Mouse (Mus musculus): ENCODE results near the gene Dph5.
A peak's percentile ranks its signal among the peaks of the same experiment; 100 is the strongest.
"Not testable (repeated sequence)": the region's sequence is repeated elsewhere in the genome, so short reads cannot be mapped to it uniquely, and the experiment has no call there.

Dph5 gene

GRCm38 (mm10) chr3:115893166-115893565, 5.5 kb downstream of the Dph5 start:
- DNase-seq (ENCODE audit: low spot score) = no peak

- no peak for DNase-seq (ENCODE audit: low spot score)
These were observed 10.8 kb downstream of the Dph5 start for GRCm38 (mm10) chr3:115898354-115898948.

- no peak for DNase-seq (ENCODE audit: low spot score)
These were observed 14.8 kb downstream of the Dph5 start for GRCm38 (mm10) chr3:115902301-115902956.

- no peak for DNase-seq (ENCODE audit: low spot score)
These were observed 17.4 kb downstream of the Dph5 start for GRCm38 (mm10) chr3:115905067-115905466.

GRCm38 (mm10) chr3:115905567-115905966, 17.9 kb downstream of the Dph5 start:
- DNase-seq (ENCODE audit: low spot score) = no peak

- not testable (repeated sequence) for DNase-seq (ENCODE audit: low spot score)
These were observed 19.8 kb downstream of the Dph5 start for GRCm38 (mm10) chr3:115907406-115907805.

- DNase-seq (ENCODE audit: low spot score) = no peak
These were observed 37.0 kb downstream of the Dph5 start for GRCm38 (mm10) chr3:115924401-115925190.

- DNase-seq (ENCODE audit: low spot score) = no peak
These were observed 38.9 kb downstream of the Dph5 start for GRCm38 (mm10) chr3:115926531-115926930.

- DNase-seq (ENCODE audit: low spot score) = no peak
These were observed 44.1 kb downstream of the Dph5 start for GRCm38 (mm10) chr3:115931701-115932100.

GRCm38 (mm10) chr3:115933293-115934186, 45.9 kb downstream of the Dph5 start:
- DNase-seq (ENCODE audit: low spot score) = no peak

DNA sequence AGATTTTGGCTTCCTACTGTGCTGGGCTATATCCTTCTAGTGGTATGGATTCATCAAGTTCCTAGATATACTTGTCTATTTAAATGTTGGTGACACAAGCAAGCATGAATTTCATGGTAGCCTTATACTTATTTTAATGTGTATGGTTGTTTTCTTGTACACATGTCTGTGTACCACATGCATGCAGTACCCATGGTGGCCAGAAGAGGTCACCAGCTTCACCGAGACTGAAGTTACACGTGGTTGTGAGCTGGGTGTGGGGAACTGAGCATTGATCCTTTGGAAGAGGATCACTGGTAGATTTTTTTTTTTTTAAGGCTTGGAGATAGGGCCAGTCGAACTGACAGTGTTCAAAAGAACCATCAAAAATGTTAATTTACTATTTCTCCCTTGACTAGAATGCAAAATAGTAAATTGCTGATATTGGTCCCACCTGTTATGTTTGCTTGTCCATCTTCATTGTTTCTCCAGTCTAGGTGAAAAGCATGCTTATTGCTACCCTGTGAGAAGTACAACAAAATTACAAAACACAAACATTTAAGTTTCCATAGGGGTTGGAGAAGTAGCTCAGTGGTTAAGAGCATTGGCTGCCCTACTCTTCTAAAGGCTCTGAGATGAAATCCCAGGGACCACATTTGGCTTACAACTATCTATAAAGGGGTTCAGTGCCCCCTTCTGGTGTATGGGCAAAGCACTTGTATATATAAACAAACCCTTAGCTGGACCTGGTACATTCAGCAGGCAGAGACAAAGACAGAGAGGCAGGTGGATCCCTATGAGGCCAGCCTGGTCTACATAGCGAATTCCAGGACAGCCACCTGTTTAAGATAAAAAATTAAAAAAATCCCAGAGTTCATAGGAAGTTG, 49.3 kb downstream of the Dph5 start:
- peak; percentile 10 for DNase-seq (ENCODE audit: low spot score)

DNA sequence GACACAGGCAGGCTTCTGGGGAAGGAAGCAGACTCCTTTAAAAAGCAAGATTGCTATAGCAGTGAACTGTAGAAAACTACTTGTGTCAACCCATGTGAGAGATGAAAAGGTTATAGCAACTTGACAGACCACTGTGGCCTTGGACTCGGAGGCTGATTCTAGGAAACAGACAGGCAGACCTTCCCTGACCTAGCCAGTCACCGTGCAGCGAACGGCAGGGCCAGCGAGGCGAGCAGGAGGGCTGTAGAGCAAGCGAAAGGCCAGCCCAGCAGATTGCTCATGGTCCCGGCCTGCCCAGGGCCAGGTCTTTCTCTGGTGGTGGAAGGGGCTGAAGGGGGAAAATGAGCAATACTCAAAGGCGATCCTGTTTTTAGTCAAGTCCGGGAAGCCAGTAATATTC, 50.2 kb downstream of the Dph5 start:
- DNase-seq (ENCODE audit: low spot score) = no peak

DNA sequence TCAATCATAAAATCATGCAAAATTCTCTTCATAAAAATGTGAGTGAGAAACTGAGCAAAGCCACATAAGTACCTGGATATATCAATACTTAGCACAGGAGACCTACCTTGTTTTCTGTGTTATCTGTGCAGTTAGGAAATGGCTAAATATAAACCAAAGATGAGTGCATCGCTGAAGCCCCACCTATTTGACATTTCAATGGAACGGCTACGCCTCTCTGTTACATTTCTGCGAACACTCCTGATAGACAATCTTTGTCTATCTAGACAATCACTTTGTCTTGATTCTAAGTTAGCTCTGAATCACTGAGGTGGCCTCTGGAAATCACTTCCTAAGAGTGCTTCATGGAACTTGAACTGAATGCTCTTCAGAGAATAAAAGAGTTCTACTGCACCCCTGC, 52.9 kb downstream of the Dph5 start:
- no peak for DNase-seq (ENCODE audit: low spot score)

GRCm38 (mm10) chr3:115941464-115941863, 53.8 kb downstream of the Dph5 start:
- DNase-seq (ENCODE audit: low spot score) = no peak

DNA sequence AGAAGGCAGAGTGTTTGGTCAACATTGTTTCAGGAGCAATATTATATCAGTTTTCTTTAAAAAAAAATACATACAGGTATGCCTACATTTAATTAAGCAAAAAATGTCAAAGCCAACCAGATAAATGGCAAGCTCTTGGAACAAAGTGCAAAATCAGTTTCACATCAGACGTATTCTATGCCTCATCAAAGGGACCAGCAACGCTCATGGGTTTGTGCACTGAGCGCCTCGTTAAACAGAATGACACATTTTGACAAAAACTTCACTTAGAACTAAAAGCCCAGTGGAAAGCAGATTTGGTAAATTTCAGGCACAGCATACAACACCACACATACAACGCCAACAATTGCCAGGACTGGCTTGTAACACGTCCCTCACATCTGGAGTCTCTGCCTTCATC, 56.7 kb downstream of the Dph5 start:
- no peak for DNase-seq (ENCODE audit: low spot score)

GRCm38 (mm10) chr3:115946272-115946671, 58.6 kb downstream of the Dph5 start:
- no peak for DNase-seq (ENCODE audit: low spot score)

DNA sequence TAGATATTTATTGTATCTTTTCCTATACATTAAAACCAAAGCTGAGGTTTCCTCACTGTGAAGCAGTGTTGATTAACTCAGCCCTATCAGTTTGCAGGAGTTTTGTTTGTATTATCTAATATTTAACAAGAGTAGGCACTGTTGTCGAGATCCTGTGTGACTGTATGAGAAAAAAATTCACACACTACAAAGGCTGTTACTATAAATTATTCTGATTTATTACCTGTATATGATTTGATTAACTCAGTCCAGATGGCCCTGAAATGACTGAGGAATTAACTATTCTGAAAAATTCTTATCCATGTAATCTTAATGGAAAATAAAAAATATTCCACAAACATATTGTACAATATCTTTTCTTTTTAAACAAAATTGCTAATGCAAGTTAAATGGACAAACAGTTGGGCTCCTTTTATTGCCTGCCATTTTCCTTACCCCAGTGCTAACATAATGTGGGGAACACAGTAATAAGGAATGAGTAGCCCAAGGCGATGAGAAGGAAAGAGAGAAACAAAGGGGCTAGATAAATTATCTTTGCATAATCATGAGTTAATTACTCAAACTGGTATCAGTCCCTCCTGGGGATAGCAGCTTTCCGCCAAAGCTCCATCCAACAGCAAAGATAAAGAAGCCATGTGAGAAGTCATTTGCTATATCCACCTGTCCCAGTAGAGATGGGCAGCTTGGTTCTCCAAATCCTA, 61.7 kb downstream of the Dph5 start:
- no peak for DNase-seq (ENCODE audit: low spot score)

DNA sequence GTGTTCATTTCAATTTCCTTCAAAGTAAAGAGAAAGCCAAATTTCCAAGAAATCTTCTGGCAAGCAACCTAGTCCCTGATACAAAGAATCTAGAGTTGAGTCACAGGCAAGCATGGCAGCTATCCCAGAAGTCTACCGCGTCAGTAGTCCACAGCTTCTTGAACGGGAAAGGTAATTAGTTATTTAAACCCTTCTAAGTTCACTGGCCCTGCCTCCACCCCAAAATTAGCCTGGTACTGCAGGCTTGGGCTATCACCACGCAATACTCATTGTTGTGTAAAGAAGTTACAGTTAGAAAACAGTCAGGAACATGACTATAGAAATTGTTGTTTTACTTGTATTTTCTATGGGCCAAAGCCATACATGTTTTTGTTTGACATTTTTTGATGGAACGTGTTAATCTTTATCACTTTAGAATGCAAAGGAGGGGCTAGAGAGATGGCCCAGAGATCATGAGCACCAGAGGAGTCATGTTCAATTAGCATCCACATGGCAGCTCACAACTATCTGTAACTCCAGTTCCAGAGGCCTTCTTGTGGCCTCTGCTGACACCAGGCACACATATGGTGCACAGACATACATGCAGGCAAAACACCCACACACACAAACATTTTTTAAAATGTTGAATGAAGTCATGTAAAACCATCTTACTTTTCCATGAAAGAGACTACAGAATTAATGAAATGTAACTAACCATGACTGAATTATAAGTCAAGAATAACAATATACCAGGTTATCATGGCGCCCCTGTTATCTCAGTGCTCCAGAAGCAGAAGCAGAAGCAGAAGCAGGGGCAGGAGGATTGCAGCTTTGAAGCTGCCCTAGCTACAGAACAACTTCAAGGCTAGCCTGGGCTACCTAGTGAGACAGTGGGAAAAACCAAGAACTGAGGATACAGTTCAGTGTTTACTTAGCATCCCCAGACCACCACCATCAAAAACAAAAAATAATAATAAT, 62.6 kb downstream of the Dph5 start:
- DNase-seq (ENCODE audit: low spot score) = no peak

- no peak for DNase-seq (ENCODE audit: low spot score)
These were observed 63.6 kb downstream of the Dph5 start for GRCm38 (mm10) chr3:115951221-115951620.
